Mouse (Mus musculus): ENCODE data around the gene Hoxa1.

Hoxa1 gene

DNA sequence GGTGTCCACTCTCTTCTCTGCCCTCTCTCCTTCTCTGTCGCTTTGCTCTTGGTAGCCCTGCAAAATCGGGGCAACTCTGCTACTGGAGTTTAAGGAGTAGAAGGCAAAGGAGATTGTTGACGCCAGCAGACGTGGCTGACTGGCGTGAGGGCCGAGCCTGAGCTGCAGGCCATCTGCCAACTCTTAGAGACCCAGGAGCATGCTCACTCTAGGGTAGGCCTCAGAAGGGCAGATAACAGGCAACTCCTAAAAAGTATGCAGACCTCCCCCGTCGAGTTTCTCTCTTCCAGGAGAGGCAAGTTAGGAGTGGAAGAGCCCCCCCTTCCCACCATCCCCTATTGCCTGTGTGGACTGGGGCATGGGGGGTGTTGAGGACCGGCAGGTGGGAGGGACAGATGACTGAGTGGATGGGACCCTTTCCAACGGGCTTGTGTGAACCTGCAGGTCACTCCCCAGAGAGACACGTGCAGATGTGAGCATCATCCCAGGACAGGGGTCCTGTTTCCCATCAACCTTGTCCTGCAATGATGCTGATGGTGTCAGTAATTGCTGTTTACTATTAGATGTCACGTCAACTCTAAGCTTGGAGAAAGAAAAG, 1.1 kb upstream of the Hoxa1 start:
- DNase-seq (ENCODE audit: low read depth, low spot score) = no peak

DNA sequence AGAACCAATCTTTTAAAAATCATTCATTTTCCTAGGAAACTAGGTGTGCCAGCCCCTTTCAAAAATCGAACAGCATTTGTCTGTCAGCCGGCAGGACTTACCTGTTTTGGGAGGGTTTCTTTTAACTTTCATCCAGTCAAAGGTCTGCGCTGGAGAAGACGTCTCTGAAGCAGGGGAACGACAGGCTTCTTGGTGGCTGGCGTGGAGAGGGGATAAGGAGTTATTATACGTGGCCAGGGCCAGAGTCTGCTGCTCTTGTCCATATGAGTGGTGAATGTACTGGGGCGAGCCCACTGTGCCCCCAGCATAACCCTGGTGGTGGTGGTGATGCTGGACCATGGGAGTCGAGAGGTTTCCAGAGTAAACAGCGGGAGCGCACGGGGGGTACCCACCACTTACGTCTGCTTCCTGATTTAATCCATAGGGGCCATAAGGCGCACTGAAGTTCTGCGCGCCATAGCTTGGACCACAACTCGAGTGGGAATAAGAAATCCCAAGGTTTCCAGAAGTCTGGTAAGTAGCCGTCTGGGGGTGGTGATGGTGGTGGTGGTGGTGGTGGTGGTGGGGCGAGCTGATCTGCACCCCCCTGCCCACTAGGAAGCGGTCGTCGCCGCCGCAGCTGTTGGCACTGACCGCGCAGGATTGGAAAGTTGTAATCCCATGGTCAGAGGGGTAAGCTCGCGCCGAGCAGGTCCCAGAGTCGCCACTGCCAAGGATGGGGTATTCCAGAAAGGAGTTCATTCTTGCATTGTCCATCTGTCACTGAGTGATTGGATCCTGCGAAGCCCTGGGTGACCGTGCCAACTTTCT, 446 bp downstream of the Hoxa1 start:
- no peak for DNase-seq (ENCODE audit: low read depth, low spot score)

DNA sequence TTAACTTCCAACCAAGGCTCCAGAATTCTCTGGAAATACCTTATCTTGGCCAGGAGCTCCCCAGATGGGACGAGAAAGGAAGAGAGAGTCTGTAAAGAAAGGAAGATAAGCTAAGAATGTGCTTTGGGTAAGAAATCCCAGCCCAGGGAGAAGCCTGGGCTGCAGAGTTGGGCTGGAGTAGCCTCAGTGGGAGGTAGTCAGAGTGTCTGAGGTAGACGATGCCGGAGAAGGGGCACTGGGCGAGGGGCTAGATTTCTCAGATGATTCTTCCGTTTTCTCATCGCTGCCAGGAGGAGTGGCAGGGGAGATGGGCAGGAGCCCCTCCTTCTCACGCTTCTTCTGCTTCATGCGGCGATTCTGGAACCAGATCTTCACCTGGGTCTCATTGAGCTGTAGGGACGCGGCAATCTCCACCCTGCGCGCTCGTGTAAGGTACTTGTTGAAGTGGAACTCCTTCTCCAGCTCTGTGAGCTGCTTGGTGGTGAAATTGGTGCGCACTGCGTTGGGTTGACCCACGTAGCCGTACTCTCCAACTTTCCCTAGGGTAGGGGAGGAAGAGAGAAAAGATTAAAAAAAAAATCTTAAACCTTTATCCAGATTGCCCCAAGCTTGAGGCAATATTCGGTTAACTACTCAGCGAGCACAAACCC, 1.4 kb downstream of the Hoxa1 start:
- DNase-seq (ENCODE audit: low read depth, low spot score) = no peak

DNA sequence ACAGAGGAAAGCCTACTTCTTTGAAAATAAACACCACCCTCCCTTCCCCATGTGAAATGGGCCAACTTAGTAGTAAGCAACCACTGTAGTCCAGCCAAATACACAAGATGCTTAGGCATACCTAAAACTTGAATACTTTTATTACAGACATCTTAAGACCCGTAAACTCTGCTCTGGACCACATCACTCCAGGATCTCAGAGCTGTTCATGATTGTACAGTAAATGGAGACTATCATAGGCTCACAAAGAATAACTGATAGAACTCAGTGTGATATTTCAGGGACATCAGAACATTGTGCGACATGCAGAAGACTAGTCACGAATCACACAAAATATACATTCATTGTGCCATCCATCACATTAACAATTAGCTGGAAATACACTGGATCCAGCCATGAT, 2.6 kb downstream of the Hoxa1 start:
- DNase-seq (ENCODE audit: low read depth, low spot score) = no peak

DNA sequence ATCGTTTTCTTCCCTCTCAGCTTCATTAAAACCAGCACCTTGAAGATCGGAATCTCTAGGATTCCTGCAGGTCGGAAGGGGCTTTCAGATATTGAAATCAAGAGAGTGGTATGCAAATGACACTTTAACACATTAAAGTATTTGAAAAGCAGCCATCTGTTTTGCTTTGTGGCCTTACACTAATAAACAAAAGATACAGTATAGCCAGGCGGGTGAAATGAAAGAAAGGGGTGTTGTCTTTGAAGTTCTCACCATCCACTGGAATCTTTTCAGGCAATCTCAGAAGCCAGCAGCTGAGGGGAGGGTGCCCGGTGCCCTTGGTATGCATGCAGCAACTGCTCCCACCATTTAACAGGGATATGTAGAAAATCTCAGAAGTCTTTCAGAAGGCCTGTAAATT, 4.1 kb downstream of the Hoxa1 start:
- no peak for DNase-seq (ENCODE audit: low read depth, low spot score)

DNA sequence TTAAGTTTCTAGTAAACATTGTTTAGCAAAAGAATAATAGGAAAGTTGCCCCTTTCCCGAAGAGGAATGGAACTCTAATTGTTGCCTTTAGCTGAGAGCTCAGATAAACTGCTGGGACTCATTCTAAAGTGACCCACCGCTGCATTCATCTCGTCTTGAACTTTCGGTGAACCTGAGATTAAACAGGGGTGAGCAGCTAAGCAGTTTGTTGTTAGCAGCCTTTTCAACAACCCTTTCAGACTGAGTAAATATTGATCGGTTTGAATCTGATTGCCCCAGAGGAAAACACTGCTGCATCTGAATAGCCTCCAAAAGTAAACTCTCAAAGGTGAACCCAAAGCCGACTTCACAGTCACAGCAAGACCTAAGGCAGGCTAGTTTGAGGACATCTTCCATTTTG, 4.8 kb downstream of the Hoxa1 start:
- DNase-seq (ENCODE audit: low read depth, low spot score) = no peak

DNA sequence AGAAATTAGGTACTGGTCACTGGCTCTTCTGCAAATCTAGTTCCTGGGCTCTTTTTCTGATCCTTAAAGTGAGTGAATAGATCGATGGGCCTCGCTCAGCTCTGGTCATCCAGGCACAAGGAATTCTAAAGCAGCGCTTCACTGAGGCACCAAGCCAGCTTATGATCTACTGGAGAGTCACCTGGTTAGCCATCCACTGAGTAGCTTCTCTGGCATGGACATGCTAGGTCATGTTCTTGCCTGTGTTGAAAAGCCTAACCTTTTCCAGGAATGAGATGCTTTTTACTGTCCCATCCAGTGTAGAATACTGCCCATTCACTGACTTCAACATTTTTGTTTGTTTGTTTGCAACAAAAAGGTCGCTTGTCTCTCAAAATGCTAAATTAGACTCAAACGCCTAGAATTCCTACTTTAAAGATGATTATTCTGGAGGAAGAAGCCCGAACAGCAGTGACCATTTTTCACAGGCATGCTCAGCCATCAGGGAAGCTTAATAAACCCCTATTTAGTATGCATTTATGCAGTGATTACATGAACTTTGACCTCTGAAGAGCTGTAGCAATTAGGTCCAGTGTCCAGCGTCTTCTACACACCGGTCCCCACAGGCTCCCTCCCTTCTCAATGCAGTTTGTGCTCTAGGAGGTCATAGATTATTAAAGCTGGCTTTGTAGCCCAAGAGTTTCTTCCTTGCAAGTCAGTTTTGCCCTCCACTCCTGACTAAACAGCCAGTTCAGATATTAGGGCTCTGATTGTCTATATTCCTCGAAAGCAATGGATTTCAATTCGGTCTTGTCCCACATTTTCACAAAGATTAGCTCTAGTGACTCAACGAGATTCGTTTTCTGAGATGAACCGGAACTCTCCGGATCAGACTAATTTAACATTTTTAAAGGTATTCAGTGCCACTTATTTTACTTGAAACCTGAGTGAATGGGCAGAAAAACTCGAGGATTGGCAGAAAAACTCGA, 5.6 kb downstream of the Hoxa1 start:
- no peak for DNase-seq (ENCODE audit: low read depth, low spot score)

DNA sequence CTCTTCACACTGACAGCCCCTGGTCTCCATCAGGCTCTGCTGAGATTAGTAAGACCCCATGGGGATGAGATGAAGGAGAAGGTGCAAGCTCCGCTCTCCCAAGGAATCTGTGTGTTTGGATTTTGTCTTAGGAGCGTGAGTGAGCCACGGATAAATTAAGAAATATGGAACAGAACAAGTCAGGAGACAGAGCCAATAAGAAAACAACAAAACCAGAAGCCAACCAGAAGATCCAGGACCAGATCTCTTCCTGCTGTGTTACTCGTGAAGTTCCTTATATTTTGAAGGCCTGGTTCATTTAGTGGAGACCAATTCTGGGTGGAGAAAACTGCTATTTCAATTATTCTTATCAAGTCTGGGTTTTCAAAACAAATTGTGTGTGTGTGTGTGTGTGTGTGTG, 6.5 kb downstream of the Hoxa1 start:
- DNase-seq (ENCODE audit: low read depth, low spot score) = no peak

DNA sequence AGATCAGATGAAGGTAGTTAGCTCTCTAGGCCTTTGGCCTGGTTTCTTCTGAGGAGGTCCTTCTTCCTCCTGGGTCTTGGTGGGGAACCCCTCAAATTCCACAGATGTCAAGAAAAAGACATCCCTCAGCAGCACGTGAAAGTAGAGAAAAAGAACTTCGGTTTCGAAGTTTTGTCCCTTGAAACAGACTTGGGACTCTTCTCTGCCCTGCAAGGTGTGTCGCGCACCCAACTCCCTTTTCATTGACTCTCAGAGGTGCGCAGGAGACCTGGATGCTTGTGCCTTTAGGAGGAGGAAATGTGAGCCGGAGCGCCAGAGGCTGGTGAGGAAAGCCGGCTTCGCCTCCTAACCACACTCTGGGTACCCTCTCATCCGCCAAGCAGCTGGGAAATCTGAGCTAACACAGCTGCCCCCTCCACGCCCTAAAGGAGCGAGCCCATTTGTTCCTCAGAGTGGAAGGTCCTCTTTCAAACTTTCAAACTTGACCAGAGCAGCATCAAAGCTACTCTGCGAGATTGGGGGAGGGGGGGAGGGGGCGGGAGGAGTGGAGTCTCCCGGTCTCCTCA, 7.6 kb downstream of the Hoxa1 start:
- no peak for DNase-seq (ENCODE audit: low read depth, low spot score)

DNA sequence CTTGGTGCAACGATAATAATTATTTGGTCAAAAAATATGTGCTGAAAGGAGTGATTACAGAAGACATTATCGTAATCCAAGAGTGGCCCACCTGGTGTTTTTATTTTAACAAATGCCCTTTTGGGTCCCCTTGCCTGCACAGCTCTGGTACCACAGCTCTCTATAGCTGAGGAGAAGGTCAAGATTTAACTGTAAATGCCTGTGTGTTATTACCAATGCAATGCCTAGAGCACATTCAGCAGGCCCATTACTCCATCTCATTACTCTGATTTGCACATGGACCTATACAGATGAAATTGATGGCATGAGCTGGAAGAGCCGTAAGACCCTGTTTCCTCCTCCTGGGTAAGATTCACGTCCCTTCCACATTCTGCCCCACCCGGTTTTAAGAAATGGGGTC, 19.0 kb downstream of the Hoxa1 start:
- DNase-seq (ENCODE audit: low read depth, low spot score) = no peak

DNA sequence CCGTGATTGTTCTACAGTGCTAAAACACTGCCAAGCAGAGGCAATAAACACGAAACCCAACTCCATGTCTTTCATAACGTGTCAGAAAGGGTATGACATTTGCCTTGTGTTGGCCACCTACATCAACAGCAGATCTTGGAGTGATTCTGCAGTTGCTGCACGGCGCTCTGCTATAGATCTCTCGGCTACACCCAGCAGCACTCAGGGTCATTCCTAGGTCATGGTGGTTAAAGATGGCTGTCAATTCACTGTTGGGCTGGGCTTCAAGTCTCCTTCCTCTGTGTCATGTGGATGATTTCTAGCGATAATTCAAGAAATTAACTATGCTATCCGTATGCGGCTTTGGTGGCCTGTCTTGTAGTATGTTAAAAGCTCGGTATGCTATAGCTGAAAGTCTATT, 19.5 kb downstream of the Hoxa1 start:
- no peak for DNase-seq (ENCODE audit: low read depth, low spot score)

DNA sequence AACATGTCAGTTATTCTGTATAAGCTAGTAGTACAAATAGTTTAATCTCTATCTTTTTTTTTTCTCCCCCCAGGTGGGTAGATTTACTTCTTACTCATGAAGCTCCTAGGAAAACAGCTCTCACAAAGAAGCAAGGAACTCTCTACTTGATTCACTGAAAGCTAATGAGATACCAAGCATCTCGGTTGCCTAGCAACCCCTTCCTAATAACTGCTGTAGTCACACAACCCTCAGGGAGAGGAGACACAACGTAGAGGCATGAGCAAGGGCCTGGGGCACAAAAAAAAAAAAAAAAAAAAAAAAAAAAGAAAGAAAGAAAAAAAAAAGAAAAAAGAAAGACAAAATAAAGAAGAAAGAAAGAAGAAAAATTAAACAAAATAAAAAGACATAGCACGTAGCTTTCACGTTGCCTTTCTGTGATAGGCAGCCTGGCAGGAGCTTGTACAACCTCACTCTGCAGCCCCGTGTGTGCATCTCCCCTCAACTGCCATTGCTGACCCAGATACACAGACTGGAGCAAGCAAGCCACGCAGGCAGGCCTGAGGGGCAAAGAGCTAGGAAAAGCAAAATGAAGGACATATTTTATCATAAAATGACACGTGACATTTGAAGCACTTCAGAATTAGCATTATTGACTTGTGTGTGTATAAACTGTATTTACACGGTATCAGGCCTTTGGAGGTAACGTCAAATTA, 20.1 kb downstream of the Hoxa1 start:
- no peak for DNase-seq (ENCODE audit: low read depth, low spot score)

DNA sequence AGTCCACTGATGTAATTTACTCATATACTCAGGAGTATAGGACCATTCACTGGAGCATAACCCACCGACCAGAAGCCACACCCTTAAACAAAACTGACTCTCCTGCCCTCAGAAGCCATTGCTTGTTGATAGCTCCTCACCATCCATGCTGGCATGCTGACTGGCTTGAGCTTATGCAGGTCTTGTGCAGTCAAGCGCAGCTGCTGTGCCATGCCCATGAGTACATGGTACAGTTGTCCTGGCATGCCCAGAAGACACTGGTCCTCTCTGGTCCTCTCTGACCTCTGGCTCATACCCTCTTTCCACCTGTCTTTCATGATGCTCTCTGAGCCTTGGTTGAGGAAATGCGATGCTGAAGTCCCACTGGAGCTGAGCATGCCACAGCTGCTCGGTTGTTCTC, 34.4 kb downstream of the Hoxa1 start:
- DNase-seq (ENCODE audit: low read depth, low spot score) = no peak

DNA sequence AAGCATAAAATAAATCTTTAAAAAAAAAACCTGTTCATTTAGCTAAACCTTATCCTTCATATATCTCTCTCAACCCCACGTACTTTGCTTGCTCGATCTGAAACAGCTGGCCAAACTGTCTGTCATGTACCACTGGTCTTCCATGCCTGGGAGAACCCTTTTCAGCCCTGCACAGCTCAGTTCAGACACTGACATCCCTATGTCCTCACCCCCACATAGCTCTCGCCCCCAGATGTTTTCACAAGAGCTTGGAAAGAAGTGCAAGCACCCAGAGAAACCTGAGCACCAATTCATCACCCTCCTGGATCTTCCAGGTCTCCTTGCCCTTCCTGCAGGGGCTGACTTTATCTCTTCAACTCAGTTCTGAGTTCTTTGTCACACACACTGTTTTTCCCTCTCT, 36.9 kb downstream of the Hoxa1 start:
- DNase-seq (ENCODE audit: low read depth, low spot score) = no peak

DNA sequence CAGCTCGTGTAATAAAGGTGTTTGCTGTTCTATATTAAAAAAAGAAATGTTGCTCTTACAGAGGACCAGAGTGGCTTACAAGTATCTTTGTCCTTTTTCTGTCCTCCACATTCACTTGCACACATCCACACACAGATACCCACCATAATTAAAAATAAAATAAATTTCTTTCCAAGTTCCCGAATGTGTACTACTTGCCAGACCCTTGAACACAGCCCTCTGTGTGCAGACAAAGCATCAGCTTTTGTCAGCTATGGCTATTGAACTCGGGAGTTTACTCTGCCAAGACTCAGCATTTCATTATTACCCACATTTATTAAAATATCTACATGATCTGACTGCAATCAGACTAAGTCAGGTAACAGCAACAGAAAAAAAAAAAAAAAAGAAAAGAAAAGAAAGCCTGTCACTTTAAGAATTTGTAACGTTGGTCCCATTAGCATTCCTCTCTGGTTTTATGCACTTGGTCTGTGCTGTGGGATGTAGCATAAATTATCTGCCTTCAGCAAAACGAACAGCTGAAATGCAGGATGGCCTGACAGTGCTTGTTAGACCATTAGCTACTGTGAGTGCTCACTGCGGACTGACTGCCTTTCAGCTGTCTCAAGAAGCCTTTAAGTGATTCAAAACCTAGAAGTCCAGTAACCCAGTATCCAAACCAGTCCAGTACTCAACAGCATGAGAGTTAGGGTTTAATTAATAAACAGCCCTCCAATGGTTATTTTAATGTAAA, 39.0 kb downstream of the Hoxa1 start:
- DNase-seq (ENCODE audit: low read depth, low spot score) = no peak

DNA sequence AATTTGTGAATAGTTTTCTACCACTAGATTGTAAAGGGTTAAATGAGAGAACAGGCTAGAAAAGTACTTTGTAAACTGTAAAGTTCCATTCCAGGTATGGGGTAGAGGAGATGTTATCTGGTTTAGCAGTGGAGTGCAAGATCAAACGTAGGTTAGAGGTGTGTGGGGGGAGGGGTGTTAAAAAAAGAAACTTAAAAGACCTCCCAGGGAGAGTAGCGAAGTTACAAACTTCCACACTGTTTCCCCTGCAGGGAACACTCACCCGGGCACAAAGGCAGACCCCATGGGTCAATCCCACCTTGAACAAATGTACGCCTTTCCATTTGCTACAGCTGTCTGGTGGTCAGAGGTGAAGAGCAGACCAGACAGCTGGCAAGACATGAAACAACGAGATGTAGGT, 42.2 kb downstream of the Hoxa1 start:
- DNase-seq (ENCODE audit: low read depth, low spot score) = no peak

DNA sequence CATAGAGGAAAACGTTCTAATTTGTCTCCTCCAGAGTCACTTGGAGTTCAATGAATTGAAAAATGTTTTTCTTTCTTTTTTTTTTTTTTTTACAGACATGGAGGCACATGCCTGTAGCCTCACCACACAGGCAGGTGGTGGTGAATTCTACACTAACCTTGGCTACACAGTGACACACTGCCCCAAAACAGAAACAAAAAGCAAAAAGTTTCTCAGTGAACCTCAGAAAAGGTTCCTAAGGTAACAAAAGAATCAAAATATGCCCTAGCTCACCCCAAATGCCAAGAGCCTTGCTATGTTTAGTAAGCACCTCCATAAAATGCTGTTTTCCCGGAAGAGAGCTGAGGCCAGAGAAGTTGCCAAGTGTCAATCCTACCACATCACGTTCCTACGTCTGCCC, 46.3 kb downstream of the Hoxa1 start:
- DNase-seq (ENCODE audit: low read depth, low spot score) = no peak

DNA sequence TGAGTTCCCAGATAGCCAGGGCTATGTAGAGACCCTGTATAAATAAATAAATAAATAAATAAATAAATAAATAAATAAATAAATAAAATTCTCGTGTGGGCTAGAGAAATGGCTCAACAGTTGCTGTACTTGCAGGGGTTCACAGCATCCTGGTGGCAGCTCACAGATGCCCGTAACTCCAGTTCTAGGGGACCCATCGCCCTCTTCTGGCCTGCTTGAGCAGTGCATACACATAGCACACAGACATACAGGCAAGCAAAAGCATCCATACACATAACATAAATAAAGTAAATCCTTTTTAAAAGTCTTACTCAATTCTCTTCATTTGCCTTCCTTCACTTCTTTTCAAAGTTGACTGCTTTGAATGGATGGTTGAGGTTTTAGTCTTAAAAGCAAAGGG, 50.7 kb downstream of the Hoxa1 start:
- DNase-seq (ENCODE audit: low read depth, low spot score) = no peak

DNA sequence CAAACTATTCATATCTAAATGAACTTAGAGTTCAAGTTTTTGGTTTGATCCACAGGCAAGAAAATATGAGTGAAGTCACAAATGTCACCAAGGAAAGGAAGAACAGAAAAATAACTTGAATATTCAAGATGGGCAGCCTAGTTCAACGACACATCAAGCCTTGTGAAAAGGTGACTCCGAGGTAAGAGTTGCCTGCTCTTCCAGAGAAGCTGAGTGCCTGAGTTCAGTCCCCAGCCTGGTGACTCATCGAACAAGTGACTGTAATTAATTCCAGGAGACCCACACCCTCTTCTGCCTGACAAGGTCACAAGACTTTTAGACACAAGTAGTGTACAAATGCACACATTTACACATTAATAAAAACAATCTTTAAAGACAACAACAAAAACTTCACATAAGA, 51.4 kb downstream of the Hoxa1 start:
- DNase-seq (ENCODE audit: low read depth, low spot score) = no peak

DNA sequence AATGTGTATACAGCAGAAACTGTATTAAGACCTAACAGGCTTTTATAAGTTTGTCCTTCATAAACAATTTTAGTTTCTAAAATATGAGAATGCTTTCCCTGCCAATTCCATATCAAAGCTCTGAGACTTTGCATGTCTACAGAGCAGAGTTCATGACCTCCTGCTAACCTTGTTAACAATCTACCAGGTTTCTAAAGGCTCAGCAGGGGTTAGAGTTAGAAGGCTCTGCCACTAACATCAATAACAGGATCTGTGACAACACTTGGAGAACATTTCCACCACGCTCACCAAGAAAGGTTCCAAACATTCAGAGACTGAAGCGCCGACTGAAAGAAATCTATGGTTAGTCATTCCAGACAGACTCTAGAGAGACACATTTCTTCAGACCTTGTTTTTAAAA, 51.9 kb downstream of the Hoxa1 start:
- no peak for DNase-seq (ENCODE audit: low read depth, low spot score)

All from retina, postnatal 7 days (tissue).